Mouse (Mus musculus) heart, embryonic 14.5 days (tissue): ENCODE measurements around the gene Zfp646. TPM values are rescaled to one million over a fixed set of nuclear protein-coding genes. Genes with fewer than 3 reads are reported as not detected.

ENCODE experiments used
- polyA plus RNA-seq: library from polyadenylated mRNA; unstranded; fragments of >200 nt; fragmentation: Nextera tagmentation; extraction: Ambion mirVana; gene quantifications from 2 replicates; pipeline ENCODE4 v1.2.1, GENCODE M21; 2014

The Zfp646 gene
- polyA plus RNA-seq, 1 experiment from 2014 or later = 8.9 TPM

Other genes with a start within 250 kb of the Zfp646 start
- gene Bcl7c, start 167.3 kb upstream of the Zfp646 start, polyA plus RNA-seq = 30.6 and 41.1 TPM in 2 replicates
- 4.7 and 5.6 TPM in 2 replicates for gene Ctf1, start 163.5 kb upstream of the Zfp646 start, polyA plus RNA-seq
- gene Ctf2, start 144.1 kb upstream of the Zfp646 start, polyA plus RNA-seq = not detected in 2 replicates
- gene Fbxl19, start 131.7 kb upstream of the Zfp646 start, polyA plus RNA-seq = 0.93 and 1.5 TPM in 2 replicates
- 15.7 and 17.7 TPM in 2 replicates for gene Orai3, start 106.4 kb upstream of the Zfp646 start, polyA plus RNA-seq
- gene Setd1a, start 99.6 kb upstream of the Zfp646 start, polyA plus RNA-seq = 15.0 and 16.5 TPM in 2 replicates
- not detected in 2 replicates for gene Gm49388, start 90.6 kb upstream of the Zfp646 start, polyA plus RNA-seq
- gene Hsd3b7, start 75.6 kb upstream of the Zfp646 start, polyA plus RNA-seq = 20.4 and 22.2 TPM in 2 replicates
- 25.8 and 28.8 TPM in 2 replicates for gene Stx4a, start 51.9 kb upstream of the Zfp646 start, polyA plus RNA-seq
- 1.0 and 1.2 TPM in 2 replicates for gene Stx1b, start 51.7 kb upstream of the Zfp646 start, polyA plus RNA-seq
- 6.8 and 7.4 TPM in 2 replicates for gene Zfp668, start 607 bp downstream of the Zfp646 start, polyA plus RNA-seq
- 0.66 and 1.3 TPM in 2 replicates for gene Prss53, start 14.7 kb downstream of the Zfp646 start, polyA plus RNA-seq
- not detected in 2 replicates for gene Gm21974, start 19.2 kb downstream of the Zfp646 start, polyA plus RNA-seq
- gene Vkorc1, start 19.4 kb downstream of the Zfp646 start, polyA plus RNA-seq = 121 and 142 TPM in 2 replicates
- 167 and 178 TPM in 2 replicates for gene Bckdk, start 27.9 kb downstream of the Zfp646 start, polyA plus RNA-seq
- gene Kat8, start 36.3 kb downstream of the Zfp646 start, polyA plus RNA-seq = 28.3 and 28.7 TPM in 2 replicates
- 0.23 and 0.62 TPM in 2 replicates for gene Prss8, start 53.9 kb downstream of the Zfp646 start, polyA plus RNA-seq
- gene Prss36, start 70.5 kb downstream of the Zfp646 start, polyA plus RNA-seq = 9.2 and 10.1 TPM in 2 replicates
- gene Fus, start 91.2 kb downstream of the Zfp646 start, polyA plus RNA-seq = 40.6 and 41.0 TPM in 2 replicates
- gene Pycard, start 117.6 kb downstream of the Zfp646 start, polyA plus RNA-seq = 58.6 and 59.9 TPM in 2 replicates
- 0.38 and 0.54 TPM in 2 replicates for gene Trim72, start 127.7 kb downstream of the Zfp646 start, polyA plus RNA-seq
- 0.63 and 0.82 TPM in 2 replicates for gene Itgam, start 186.4 kb downstream of the Zfp646 start, polyA plus RNA-seq
- gene Gm49368, start 186.5 kb downstream of the Zfp646 start, polyA plus RNA-seq = not detected in 2 replicates